Mouse (Mus musculus): ENCODE measurements around the gene Fam234b. TPM values are rescaled to one million over a fixed set of nuclear protein-coding genes. Genes with fewer than 3 reads are reported as not detected.

Gene Fam234b
- polyA plus RNA-seq, 1 experiment from 2014 or later = 7.9 TPM

- 7% methylated on average over 16 of the region's 16 CpGs for WGBS
- peaks cover 27% of the 10 kb centered on the region in 2 experiments for H3K4me1 ChIP-seq (ENCODE audit: control insufficient read depth in 2 of 2, insufficient read depth in 2 of 2, low read length in 2 of 2)
- ATAC-seq (ENCODE audit: insufficient number of reproducible peaks, insufficient read depth, low FRiP score, low read depth) = peak; percentile 63; the same call in 1 of the 2 replicates
- H3K9me3 ChIP-seq (ENCODE audit: control insufficient read depth, low read length) = peaks cover 8% of the 10 kb centered on the region; the same call in 1 of the 2 replicates
- no peaks in the 10 kb centered on the region for H3K36me3 ChIP-seq (ENCODE audit: control insufficient read depth, insufficient read depth, low read length)
- H3K4me2 ChIP-seq (ENCODE audit: low read length) = peak overlapping the region; percentile 63
- H3K27me3 ChIP-seq (ENCODE audit: control insufficient read depth, insufficient read depth, low read length) = peaks cover 4% of the 10 kb centered on the region; the same call in 1 of the 2 replicates
- H3K4me3 ChIP-seq (ENCODE audit: control insufficient read depth in 1 of 2, insufficient read depth in 1 of 2, low read depth in 1 of 2, low read length in 2 of 2) = peak overlapping the region; percentile 3 to 16; a peak in 3 of 4 replicates
- H3K9ac ChIP-seq (ENCODE audit: low read length) = peak overlapping the region; percentile 54
- H3K27ac ChIP-seq (replicated peaks in 1 of 2; ENCODE audit: control insufficient read depth in 1 of 2, insufficient read depth in 1 of 2, low read depth in 2 of 2, low read length in 2 of 2) = peak overlapping the region; percentile 63 to 71
Measured at GRCm38 (mm10) chr6:135252728-135253077, 54.9 kb downstream of the Fam234b start.

GRCm38 (mm10) chr6:135254153-135254552 lies 56.4 kb downstream of the Fam234b start, which contains the start of gene Gsg1:
Gsg1 (minus strand) TSS chr6:135254351.
- Histone ChIP-seq H3K4me2 (ENCODE audit: low read length) (no peak within 1 kb of the TSS), H3K27ac (replicated peaks in 1 of 2; ENCODE audit: control insufficient read depth in 1 of 2, insufficient read depth in 1 of 2, low read depth in 2 of 2, low read length in 2 of 2) (no peak within 1 kb of the TSS), H3K9me3 (ENCODE audit: control insufficient read depth, low read length) (peaks cover 8% of the 10 kb centered on the region; the same call in 1 of the 2 replicates), H3K4me1 (ENCODE audit: control insufficient read depth in 2 of 2, insufficient read depth in 2 of 2, low read length in 2 of 2) (peaks cover 27% of the 10 kb centered on the region in 2 experiments), H3K36me3 (ENCODE audit: control insufficient read depth, insufficient read depth, low read length) (no peaks in the 10 kb centered on the region), H3K9ac (ENCODE audit: low read length) (no peak within 1 kb of the TSS), H3K27me3 (ENCODE audit: control insufficient read depth, insufficient read depth, low read length) (peaks cover 4% of the 10 kb centered on the region; the same call in 1 of the 2 replicates), H3K4me3 (ENCODE audit: control insufficient read depth in 1 of 2, insufficient read depth in 1 of 2, low read depth in 1 of 2, low read length in 2 of 2) (no peak within 1 kb of the TSS)
- WGBS = 72% methylated on average over 7 of the region's 7 CpGs
- ATAC-seq (ENCODE audit: insufficient number of reproducible peaks, insufficient read depth, low FRiP score, low read depth) = no peak

GRCm38 (mm10) chr6:135260435-135260834 lies 62.7 kb downstream of the Fam234b start:
- Histone ChIP-seq H3K9ac (ENCODE audit: low read length) (no peak overlapping the region), H3K9me3 (ENCODE audit: control insufficient read depth, low read length) (peaks cover 11% of the 10 kb centered on the region; the same call in 1 of the 2 replicates), H3K27ac (replicated peaks in 1 of 2; ENCODE audit: control insufficient read depth in 1 of 2, insufficient read depth in 1 of 2, low read depth in 2 of 2, low read length in 2 of 2) (no peak overlapping the region), H3K4me2 (ENCODE audit: low read length) (no peak overlapping the region), H3K27me3 (ENCODE audit: control insufficient read depth, insufficient read depth, low read length) (no peaks in the 10 kb centered on the region), H3K4me1 (ENCODE audit: control insufficient read depth in 2 of 2, insufficient read depth in 2 of 2, low read length in 2 of 2) (no peaks in the 10 kb centered on the region), H3K4me3 (ENCODE audit: control insufficient read depth in 1 of 2, insufficient read depth in 1 of 2, low read depth in 1 of 2, low read length in 2 of 2) (no peak overlapping the region), H3K36me3 (ENCODE audit: control insufficient read depth, insufficient read depth, low read length) (no peaks in the 10 kb centered on the region)
- 92% methylated on average over 6 of the region's 6 CpGs for WGBS
- no peak for ATAC-seq (ENCODE audit: insufficient number of reproducible peaks, insufficient read depth, low FRiP score, low read depth)

GRCm38 (mm10) chr6:135261124-135261523 lies 63.3 kb downstream of the Fam234b start:
- Histone ChIP-seq H3K27me3 (ENCODE audit: control insufficient read depth, insufficient read depth, low read length) (no peaks in the 10 kb centered on the region), H3K36me3 (ENCODE audit: control insufficient read depth, insufficient read depth, low read length) (no peaks in the 10 kb centered on the region), H3K27ac (replicated peaks in 1 of 2; ENCODE audit: control insufficient read depth in 1 of 2, insufficient read depth in 1 of 2, low read depth in 2 of 2, low read length in 2 of 2) (no peak overlapping the region), H3K4me1 (ENCODE audit: control insufficient read depth in 2 of 2, insufficient read depth in 2 of 2, low read length in 2 of 2) (no peaks in the 10 kb centered on the region), H3K4me2 (ENCODE audit: low read length) (no peak overlapping the region), H3K9ac (ENCODE audit: low read length) (no peak overlapping the region), H3K4me3 (ENCODE audit: control insufficient read depth in 1 of 2, insufficient read depth in 1 of 2, low read depth in 1 of 2, low read length in 2 of 2) (no peak overlapping the region), H3K9me3 (ENCODE audit: control insufficient read depth, low read length) (0 out of 2 replicates have a peak, but pooled peaks cover 5% of the 10 kb centered on the region)
- ATAC-seq (ENCODE audit: insufficient number of reproducible peaks, insufficient read depth, low FRiP score, low read depth) = no peak
- WGBS = 88% methylated on average over 9 of the region's 9 CpGs

- no peak for ATAC-seq (ENCODE audit: insufficient number of reproducible peaks, insufficient read depth, low FRiP score, low read depth)
- no peak overlapping the region for H3K27ac ChIP-seq (replicated peaks in 1 of 2; ENCODE audit: control insufficient read depth in 1 of 2, insufficient read depth in 1 of 2, low read depth in 2 of 2, low read length in 2 of 2)
- no peaks in the 10 kb centered on the region for H3K36me3 ChIP-seq (ENCODE audit: control insufficient read depth, insufficient read depth, low read length)
- no peaks in the 10 kb centered on the region for H3K27me3 ChIP-seq (ENCODE audit: control insufficient read depth, insufficient read depth, low read length)
- no peak overlapping the region for H3K9ac ChIP-seq (ENCODE audit: low read length)
- H3K9me3 ChIP-seq (ENCODE audit: control insufficient read depth, low read length) = 0 out of 2 replicates have a peak, but pooled peaks cover 5% of the 10 kb centered on the region
- H3K4me1 ChIP-seq (ENCODE audit: control insufficient read depth in 2 of 2, insufficient read depth in 2 of 2, low read length in 2 of 2) = no peaks in the 10 kb centered on the region
- 64% methylated on average over 2 of the region's 2 CpGs for WGBS
- H3K4me3 ChIP-seq (ENCODE audit: control insufficient read depth in 1 of 2, insufficient read depth in 1 of 2, low read depth in 1 of 2, low read length in 2 of 2) = no peak overlapping the region
- H3K4me2 ChIP-seq (ENCODE audit: low read length) = no peak overlapping the region
Measured at GRCm38 (mm10) chr6:135262565-135262964, 64.8 kb downstream of the Fam234b start.

- Histone ChIP-seq H3K4me3 (ENCODE audit: control insufficient read depth in 1 of 2, insufficient read depth in 1 of 2, low read depth in 1 of 2, low read length in 2 of 2) (no peak overlapping the region), H3K36me3 (ENCODE audit: control insufficient read depth, insufficient read depth, low read length) (no peaks in the 10 kb centered on the region), H3K4me1 (ENCODE audit: control insufficient read depth in 2 of 2, insufficient read depth in 2 of 2, low read length in 2 of 2) (no peaks in the 10 kb centered on the region; a peak in 1 of 4 replicates), H3K9ac (ENCODE audit: low read length) (no peak overlapping the region), H3K4me2 (ENCODE audit: low read length) (no peak overlapping the region), H3K27me3 (ENCODE audit: control insufficient read depth, insufficient read depth, low read length) (no peaks in the 10 kb centered on the region), H3K9me3 (ENCODE audit: control insufficient read depth, low read length) (0 out of 2 replicates have a peak, but pooled peaks cover 5% of the 10 kb centered on the region), H3K27ac (replicated peaks in 1 of 2; ENCODE audit: control insufficient read depth in 1 of 2, insufficient read depth in 1 of 2, low read depth in 2 of 2, low read length in 2 of 2) (no peak overlapping the region)
- WGBS = 94% methylated on average over 6 of the region's 6 CpGs
- ATAC-seq (ENCODE audit: insufficient number of reproducible peaks, insufficient read depth, low FRiP score, low read depth) = no peak
Measured at GRCm38 (mm10) chr6:135264136-135264535, 66.4 kb downstream of the Fam234b start.

DNA sequence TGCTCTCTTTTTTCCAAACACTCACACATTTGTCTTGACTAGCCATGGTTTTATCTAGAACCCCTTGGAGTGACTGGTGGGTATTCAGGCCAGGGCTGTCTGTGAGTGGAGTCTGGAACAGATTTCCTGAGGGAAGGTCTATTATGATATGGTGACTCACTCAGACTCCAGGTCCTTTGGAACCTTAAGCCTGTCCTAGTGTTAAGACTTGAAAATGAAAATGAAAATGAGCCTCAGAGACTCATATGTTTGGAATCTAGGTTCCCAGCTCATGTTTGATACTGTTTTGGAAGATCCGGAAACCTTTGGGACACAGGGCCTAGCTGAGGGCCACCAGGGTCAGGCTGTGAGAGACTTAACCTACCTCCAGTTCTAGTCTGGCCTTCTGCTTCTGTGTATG lies 68.3 kb downstream of the Fam234b start:
- no peak overlapping the region for H3K27ac ChIP-seq (replicated peaks in 1 of 2; ENCODE audit: control insufficient read depth in 1 of 2, insufficient read depth in 1 of 2, low read depth in 2 of 2, low read length in 2 of 2)
- no peaks in the 10 kb centered on the region for H3K36me3 ChIP-seq (ENCODE audit: control insufficient read depth, insufficient read depth, low read length)
- no peaks in the 10 kb centered on the region; a peak in 1 of 4 replicates for H3K4me1 ChIP-seq (ENCODE audit: control insufficient read depth in 2 of 2, insufficient read depth in 2 of 2, low read length in 2 of 2)
- ATAC-seq (ENCODE audit: insufficient number of reproducible peaks, insufficient read depth, low FRiP score, low read depth) = no peak
- H3K4me2 ChIP-seq (ENCODE audit: low read length) = no peak overlapping the region
- no peak overlapping the region for H3K4me3 ChIP-seq (ENCODE audit: control insufficient read depth in 1 of 2, insufficient read depth in 1 of 2, low read depth in 1 of 2, low read length in 2 of 2)
- no peak overlapping the region for H3K9ac ChIP-seq (ENCODE audit: low read length)
- H3K27me3 ChIP-seq (ENCODE audit: control insufficient read depth, insufficient read depth, low read length) = no peaks in the 10 kb centered on the region
- WGBS = 79% methylated on average over 1 of the region's 1 CpGs
- 0 out of 2 replicates have a peak, but pooled peaks cover 5% of the 10 kb centered on the region for H3K9me3 ChIP-seq (ENCODE audit: control insufficient read depth, low read length)

DNA sequence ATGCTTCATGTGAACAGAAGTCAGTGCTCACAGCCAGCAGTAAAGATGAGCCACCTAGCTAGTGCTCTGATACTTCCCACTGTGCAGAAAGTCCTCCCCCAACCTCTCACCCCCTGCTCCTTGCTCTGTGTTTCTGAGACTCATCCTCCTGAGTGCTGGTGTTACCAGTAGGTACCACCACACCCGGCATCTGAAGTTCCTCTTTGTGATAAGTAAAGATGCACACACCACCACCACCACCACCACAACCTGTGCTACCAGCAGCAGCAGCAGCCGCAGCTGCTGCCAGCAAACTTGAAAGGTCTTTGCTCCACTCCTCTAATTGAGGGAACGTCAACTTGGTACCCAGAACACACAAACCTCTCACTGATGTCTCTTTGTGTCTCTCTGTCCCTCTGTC lies 69.4 kb downstream of the Fam234b start:
- WGBS = 71% methylated on average over 3 of the region's 3 CpGs
- no peak overlapping the region for H3K9ac ChIP-seq (ENCODE audit: low read length)

More for the DNA sequence above, 69.4 kb downstream of the Fam234b start:
- ATAC-seq (ENCODE audit: insufficient number of reproducible peaks, insufficient read depth, low FRiP score, low read depth) = no peak
- Histone ChIP-seq H3K27me3 (ENCODE audit: control insufficient read depth, insufficient read depth, low read length) (no peaks in the 10 kb centered on the region), H3K27ac (replicated peaks in 1 of 2; ENCODE audit: control insufficient read depth in 1 of 2, insufficient read depth in 1 of 2, low read depth in 2 of 2, low read length in 2 of 2) (no peak overlapping the region), H3K4me2 (ENCODE audit: low read length) (no peak overlapping the region), H3K9me3 (ENCODE audit: control insufficient read depth, low read length) (0 out of 2 replicates have a peak, but pooled peaks cover 5% of the 10 kb centered on the region), H3K4me3 (ENCODE audit: control insufficient read depth in 1 of 2, insufficient read depth in 1 of 2, low read depth in 1 of 2, low read length in 2 of 2) (no peak overlapping the region), H3K4me1 (ENCODE audit: control insufficient read depth in 2 of 2, insufficient read depth in 2 of 2, low read length in 2 of 2) (peaks cover 4 to 5% of the 10 kb centered on the region in 2 experiments; a peak in 2 of 4 replicates), H3K36me3 (ENCODE audit: control insufficient read depth, insufficient read depth, low read length) (no peaks in the 10 kb centered on the region)
